ENCODE assay signal across 8 mouse cellular contexts in genomic region chr9:35559009-35559890, GRCm38 (mm10). TPM values are rescaled to one million over a fixed set of nuclear protein-coding genes. Genes with fewer than 3 reads are reported as not detected.
DNase-seq lines count a peak whose midpoint lies in the region; ATAC-seq lines count a peak whose summit lies in the region.

No protein-coding gene starts in this region.

- peak overlapping the region; percentile 74 for H3K9ac ChIP-seq in hindbrain, embryonic 16.5 days (ENCODE audit: low read depth, low read length)

- no peaks in the 10 kb centered on the region for H3K9me3 ChIP-seq in hindbrain, embryonic 16.5 days (ENCODE audit: control insufficient read depth, low read length)

- H3K4me1 ChIP-seq in hindbrain, embryonic 16.5 days (ENCODE audit: control insufficient read depth, insufficient read depth, low read depth, low read length) = peaks cover 11% of the 10 kb centered on the region

- H3K36me3 ChIP-seq in hindbrain, embryonic 16.5 days (ENCODE audit: control insufficient read depth, insufficient read depth, low read length) = peaks cover 12% of the 10 kb centered on the region

- peak; percentile 93 for DNase-seq in ZHBTc4 (ENCODE audit: low read depth, low spot score)
- DNase-seq in cerebellum, postnatal 36 days = peak; percentile 79 to 83
- peak; percentile 84 to 90 for DNase-seq in frontal cortex, postnatal 36 days (ENCODE audit: low spot score in 2 of 2)
- DNase-seq in left cerebral cortex, adult 11 months (ENCODE audit: low spot score) = peak; percentile 72
- peak; percentile 86 for DNase-seq in lung, postnatal 36 days
- DNase-seq in retina, embryonic 14.5 days (ENCODE audit: low spot score) = peak; percentile 96
- peak; percentile 79 to 85 for DNase-seq in thymus, postnatal 36 days

- peak overlapping the region; percentile 96 for H3K4me2 ChIP-seq in hindbrain, embryonic 16.5 days (ENCODE audit: low read length)

- H3K27me3 ChIP-seq in hindbrain, embryonic 16.5 days (replicated peaks; ENCODE audit: control insufficient read depth, insufficient read depth, low read length) = no peaks in the 10 kb centered on the region

- H3K27ac ChIP-seq in hindbrain, embryonic 16.5 days (ENCODE audit: low read depth, low read length) = peak overlapping the region; percentile 89

- peak; percentile 92 for ATAC-seq in hindbrain, embryonic 16.5 days

- H3K4me3 ChIP-seq in hindbrain, embryonic 16.5 days (ENCODE audit: low read length) = peak overlapping the region; percentile 64

- WGBS in hindbrain, embryonic 16.5 days = 1% methylated on average over 31 of the region's 31 CpGs

RNA-seq across cellular contexts. Expression of gene Pus3, which starts 0.9 kb away (rescaled TPM):
- polyA plus RNA-seq in hindbrain, embryonic 16.5 days (2015; fragmentation: Nextera tagmentation; extraction: Ambion mirVana) = 14.1 and 15.2 TPM in 2 replicates

RNA-seq across cellular contexts. Expression of gene Ddx25, which starts 0.9 kb away (rescaled TPM):
- polyA plus RNA-seq in hindbrain, embryonic 16.5 days (2015; fragmentation: Nextera tagmentation; extraction: Ambion mirVana) = 28.6 and 30.1 TPM in 2 replicates

RNA-seq across cellular contexts. Expression of gene Pate2, which starts 10.8 kb away (rescaled TPM):
- 0.73 and 0.77 TPM in 2 replicates for polyA plus RNA-seq in hindbrain, embryonic 16.5 days (2015; fragmentation: Nextera tagmentation; extraction: Ambion mirVana)

RNA-seq across cellular contexts. Expression of gene Hyls1, which starts 10.9 kb away (rescaled TPM):
- 14.8 and 17.6 TPM in 2 replicates for polyA plus RNA-seq in hindbrain, embryonic 16.5 days (2015; fragmentation: Nextera tagmentation; extraction: Ambion mirVana)

RNA-seq across cellular contexts. Expression of gene Gm1113, which starts 41.2 kb away (rescaled TPM):
- not detected in 2 replicates for polyA plus RNA-seq in hindbrain, embryonic 16.5 days (2015; fragmentation: Nextera tagmentation; extraction: Ambion mirVana)

Comparison
In these comparisons a context has a peak if more than half of its experiments do, and no peak if none do; other contexts are left out.
1. Peak in every context shown above with its lines: DNase-seq, ATAC-seq, H3K4me3 ChIP-seq and H3K27ac ChIP-seq.